Mouse (Mus musculus): ENCODE measurements around the gene Lpin3.

DNA sequence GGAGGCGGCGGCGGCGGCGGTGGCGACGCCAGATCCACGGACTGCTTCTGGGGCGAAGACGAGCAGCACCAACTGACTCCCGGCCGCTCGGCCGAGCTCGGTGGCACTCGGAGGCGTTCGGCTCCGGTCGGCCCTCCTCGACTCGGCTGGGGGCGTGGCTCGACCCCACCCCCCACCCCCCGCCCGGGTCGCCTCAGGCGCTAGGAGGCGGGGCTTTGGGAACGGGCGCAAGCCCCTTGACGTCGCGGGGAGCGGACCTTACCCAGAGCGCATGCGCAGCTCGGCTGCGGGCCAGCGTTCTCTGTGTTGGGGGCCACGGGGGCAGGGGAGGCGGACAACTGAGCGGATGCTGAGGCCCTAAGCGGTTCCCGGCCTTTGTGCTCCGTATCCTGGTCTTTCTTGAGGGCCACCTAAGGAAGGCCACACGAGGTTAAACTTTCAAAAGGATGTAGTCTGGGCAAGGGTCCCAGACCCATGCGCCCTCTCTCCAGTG, 7.5 kb upstream of the Lpin3 start, which contains the start of gene Zhx3:
- TF ChIP-seq CTCF (IDR thresholded peaks at IDR 0.05; ENCODE audit: borderline replicate concordance, insufficient read depth, low read length) (no peak), POLR2A (IDR thresholded peaks at IDR 0.05; ENCODE audit: low read depth, low read length) (peak; percentile 93)

All from embryonic fibroblast, embryonic 13.5 days (primary cell).